Mouse (Mus musculus) adrenal gland, postnatal 25 days (tissue): ENCODE data around the gene Mpi. TPM values are rescaled to one million over a fixed set of nuclear protein-coding genes. Genes with fewer than 3 reads are reported as not detected.
A peak's percentile ranks its signal among the peaks of the same experiment; 100 is the strongest.

Experiments used
- DNase-seq: peaks from one replicate; pipeline ENCODE4 v3.0.0; 2021; ENCODE audit warnings: mixed read lengths
- total RNA-seq: library from RNA; stranded (reverse); gene quantifications from 2 replicates; pipeline ENCODE4 v1.2.3, GENCODE M21; 2021

Mpi gene
- total RNA-seq, 1 experiment from 2014 or later = 46.9 TPM

- DNase-seq = no peak
Observed at GRCm38 (mm10) chr9:57522861-57523246, 29.7 kb downstream of the Mpi start.

DNA sequence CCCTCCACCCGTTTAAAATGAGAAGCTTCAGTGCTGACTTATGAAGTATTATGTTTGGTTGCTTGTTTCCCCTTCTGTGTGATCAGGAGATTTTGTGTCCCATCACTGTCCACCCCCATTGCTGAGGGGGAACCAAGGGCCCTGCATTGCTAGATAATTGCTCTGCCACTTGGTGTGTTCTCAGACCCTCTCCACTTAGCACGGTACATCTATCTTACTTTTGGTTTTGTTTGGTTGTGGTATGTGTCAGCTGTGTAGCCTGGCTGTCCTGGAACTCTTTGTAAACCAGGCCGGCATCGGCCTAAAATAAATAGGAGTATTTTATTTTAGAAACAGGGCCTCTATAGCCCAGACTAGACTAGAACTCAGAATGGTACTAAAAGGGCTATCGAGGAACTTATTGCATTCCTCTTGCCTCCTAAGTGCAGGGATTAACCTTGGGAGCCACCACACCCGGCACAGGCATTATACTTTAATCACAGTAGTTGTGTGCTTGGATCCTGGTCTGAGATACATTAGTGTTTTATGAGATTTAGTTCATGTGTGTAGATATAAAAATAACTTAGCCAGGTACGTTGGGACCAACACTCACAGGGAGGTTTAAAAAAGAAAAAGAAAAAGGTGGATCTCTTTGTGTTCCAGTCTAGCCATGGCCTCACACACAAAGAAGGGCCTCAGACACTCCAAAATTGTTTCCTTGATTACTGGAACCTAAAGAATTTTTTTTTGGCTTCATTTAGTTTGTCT, 30.3 kb downstream of the Mpi start:
- no peak for DNase-seq

DNA sequence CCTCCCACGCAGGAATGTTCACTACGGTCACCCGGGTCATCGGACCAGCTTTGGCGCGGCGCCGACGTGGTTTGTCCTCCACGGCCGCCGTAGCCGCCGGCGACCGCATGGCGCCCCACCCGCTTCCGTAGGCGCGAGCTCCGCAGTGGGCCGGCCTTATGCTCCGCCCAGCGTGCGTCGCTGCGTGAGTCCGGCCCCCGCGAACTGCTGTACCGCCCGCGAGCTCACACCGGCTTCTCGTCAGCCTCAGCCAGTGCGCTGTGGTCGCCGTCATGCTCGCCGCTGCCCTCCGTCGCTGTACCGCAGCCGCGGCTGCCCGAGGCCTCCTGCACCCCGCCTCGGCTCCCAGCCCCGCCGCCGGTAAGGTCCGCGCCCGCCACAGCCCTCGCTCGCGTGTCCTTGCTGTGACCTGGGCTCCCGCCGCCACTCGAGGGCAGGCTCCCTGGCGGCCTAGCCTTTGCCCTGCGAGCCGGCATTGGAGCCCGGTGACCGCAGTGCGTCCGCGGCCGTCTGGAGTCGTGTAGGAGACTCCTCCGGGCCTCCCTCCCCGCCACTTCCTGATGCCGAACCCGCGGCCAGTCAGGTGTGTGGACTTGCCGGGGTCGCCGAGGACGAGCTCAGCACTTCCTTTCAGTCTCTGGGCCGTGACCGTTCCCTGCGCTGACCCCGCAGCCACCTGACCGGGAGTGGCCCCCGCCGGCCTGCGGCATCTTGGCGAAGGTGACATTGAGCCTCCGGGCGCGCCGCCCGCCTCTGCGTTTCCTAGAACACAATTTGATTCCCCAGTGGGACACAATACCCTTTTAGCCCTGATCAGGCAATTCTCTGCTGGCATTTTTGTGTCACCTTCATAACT, 31.3 kb downstream of the Mpi start, which contains the start of gene Cox5a:
TSS of gene Cox5a (plus strand) at position 219 of the 856 bp plus-strand sequence.
- peak; percentile 96 for DNase-seq

DNA sequence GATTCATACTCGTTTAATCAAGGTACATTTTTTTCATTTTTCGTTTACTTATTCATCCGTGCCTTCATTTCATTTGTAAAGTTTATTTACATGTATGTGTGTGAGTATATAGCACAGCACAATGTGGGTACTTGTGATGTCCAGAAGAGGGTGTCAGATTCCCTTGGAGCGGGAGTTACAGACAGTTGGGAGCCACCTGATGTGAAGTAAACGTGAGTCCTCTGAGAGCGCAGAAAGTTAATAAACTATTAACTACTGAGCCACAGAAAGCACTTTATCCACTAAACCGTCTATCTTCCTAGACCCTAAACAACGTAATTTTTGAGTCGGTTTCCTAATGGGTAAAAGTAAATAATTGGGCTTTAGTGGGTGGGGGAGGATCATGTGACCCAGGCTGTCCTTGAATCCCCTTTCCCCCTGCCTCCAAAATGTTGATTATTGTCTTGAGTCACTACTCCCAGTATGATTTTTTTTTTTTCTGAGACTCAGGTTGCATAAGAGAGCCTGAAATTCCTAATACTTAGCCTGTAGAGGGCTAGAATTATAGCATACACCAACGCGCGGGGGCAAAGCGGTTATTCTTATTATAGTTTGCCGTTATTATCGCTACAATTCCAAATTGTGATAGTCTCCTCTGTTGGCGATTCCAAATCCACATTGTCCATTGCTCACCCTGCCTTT, 32.0 kb downstream of the Mpi start:
- no peak for DNase-seq

- DNase-seq = peak; percentile 45
Observed at GRCm38 (mm10) chr9:57517113-57517512, 35.5 kb downstream of the Mpi start.

DNA sequence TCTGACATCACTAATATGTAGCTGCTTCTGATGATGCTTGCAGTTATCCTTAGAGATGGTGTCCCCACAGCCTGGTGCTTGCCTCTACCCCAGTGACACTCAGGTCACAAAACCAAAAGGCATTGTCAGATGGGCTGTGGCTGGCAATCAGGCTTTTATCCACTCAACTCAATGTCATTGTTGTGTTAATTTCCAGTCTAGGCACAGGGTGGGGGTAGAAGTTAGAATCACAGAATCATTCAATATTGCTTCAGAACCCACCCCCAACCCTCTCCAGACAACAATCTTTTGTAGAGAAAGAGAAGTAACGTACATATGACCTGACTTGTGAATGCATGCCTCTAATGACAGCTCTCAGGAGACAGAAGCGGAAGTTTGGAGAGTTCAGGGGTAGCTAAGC, 42.0 kb downstream of the Mpi start:
- no peak for DNase-seq

DNA sequence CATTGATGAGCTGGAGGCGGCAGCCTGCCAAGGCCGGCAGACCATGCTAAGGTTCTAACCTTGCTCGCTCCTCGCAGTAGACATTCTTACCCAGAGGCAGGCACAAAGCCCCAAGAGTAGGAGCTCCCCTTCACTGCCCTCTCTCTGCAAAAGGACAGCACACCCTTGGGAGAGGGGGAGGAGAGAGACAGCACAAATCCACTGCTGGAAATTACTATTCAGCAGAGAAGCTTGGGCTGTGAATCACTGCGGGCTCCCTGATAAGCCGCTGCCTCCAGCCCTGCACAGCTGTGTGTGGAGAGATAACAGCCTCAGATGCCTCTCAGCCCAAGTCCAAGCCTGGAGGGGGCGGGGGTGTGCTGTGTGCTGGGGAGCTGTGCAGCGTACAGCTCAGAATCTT, 46.9 kb downstream of the Mpi start:
- DNase-seq = peak; percentile 65

- DNase-seq = no peak
Observed at GRCm38 (mm10) chr9:57504891-57505290, 47.7 kb downstream of the Mpi start.

- peak; percentile 62 for DNase-seq
Observed at GRCm38 (mm10) chr9:57504381-57504700, 48.2 kb downstream of the Mpi start.

DNA sequence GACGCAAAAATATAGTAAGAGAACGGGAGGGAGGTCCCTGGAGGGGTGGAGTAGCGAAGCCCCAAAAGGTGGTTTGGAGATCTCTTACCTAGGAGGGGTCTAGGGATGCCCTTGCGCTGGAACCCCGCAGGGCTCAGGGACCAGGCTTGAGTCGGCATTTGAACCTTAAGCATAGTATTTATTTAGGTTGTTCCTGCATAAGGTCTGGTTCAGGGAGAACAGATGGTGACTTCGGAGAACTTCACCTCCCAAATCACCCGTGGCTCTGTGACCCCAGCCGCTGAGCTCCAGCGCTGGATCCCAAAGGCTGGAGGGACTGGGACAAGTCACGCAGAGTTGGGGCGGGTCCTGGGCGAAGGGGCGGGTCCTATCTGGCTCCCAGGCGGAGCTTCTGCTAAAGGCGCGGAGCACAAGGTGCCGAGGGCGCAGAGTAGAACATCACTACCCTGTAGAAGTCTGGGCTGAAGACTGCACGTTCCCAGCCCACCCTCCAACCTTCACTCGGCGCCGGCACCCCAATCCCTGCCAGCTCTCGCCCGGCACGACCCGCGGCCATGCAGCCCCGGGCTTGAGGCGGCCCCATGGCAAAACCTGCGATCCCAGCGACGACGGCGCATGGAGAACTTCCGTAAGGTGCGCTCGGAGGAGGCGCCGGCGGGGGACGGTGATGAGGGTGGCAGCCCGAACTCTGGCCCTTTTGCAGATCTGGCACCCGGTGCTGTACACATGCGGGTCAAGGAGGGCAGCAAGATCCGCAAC, 48.8 kb downstream of the Mpi start, which contains the start of gene Rpp25:
TSS of gene Rpp25 (plus strand) at position 405 of the 759 bp plus-strand sequence.
- DNase-seq = peak; percentile 79

- no peak for DNase-seq
Observed at GRCm38 (mm10) chr9:57502911-57503621, 49.5 kb downstream of the Mpi start.

GRCm38 (mm10) chr9:57501861-57502260, 50.7 kb downstream of the Mpi start:
- no peak for DNase-seq

DNA sequence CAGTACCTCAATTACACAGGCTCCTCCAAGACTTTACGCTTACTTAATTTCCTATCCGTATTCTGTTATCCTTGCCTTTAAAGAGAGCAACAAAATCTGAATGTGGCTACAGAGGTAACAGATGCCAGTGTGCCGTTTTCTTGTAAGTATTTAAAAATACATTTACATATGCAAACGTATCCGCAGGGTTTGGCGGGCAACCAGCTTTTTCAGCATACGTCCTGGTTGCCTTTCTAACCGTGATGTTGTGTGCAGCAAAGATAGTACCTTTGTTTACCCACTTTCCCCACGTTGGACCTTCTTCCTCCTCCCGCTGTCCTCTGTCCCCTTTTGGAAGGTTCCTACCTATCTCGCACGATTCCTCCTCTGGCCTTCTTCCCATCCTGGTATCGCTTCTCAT, 51.1 kb downstream of the Mpi start:
- no peak for DNase-seq

GRCm38 (mm10) chr9:57498536-57498935, 54.0 kb downstream of the Mpi start:
- DNase-seq = no peak

DNA sequence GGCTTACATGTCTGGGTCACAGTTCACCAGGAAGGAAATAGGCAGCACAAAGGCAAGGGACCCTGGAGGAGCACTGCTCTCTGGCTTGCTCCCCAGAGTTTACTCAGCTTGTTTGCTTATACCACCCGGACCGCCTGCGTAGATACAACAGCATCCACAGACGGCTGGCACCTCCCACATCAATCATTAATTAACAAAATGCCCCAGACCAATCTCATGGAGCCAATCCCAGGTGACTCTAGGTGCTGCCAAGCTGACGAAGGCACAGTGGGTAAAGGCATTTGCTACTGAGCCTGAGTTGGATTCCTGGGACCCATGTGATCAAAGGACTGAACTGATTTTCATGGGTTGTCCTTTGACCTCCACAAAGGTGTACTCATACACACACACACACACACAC, 55.3 kb downstream of the Mpi start:
- no peak for DNase-seq

DNA sequence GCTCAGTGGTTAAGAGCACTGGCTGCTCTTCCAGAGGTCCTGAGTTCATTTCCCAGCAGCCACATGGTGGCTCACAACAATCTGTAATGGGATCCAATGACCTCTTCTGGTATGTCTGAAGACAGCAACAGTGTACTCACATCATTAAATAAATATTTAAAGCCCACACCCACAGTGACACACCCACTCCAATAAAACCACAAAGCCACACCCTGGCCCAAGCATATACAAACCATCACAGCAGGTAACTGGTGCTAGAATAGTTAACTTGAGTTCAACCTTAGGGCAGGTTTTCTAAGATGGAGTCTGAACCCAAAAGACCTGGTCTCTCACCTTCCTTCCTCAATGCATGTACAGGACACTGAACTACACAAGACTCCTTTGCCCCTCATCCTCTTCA, 57.6 kb downstream of the Mpi start:
- DNase-seq = no peak

Other genes starting within 250 kb of the Mpi start
- 17.4 and 31.5 TPM in 2 replicates for gene Ppcdc, start 112.6 kb downstream of the Mpi start, total RNA-seq
- gene Scamp5, start 84.7 kb downstream of the Mpi start, total RNA-seq = 10.8 and 14.4 TPM in 2 replicates
- gene Rpp25, start 48.7 kb downstream of the Mpi start, total RNA-seq = 5.0 and 6.5 TPM in 2 replicates
- gene Cox5a, start 31.5 kb downstream of the Mpi start, total RNA-seq = 410 and 447 TPM in 2 replicates
- 25.2 and 29.2 TPM in 2 replicates for gene Fam219b, start 15.2 kb downstream of the Mpi start, total RNA-seq
- gene Scamp2, start 8.2 kb upstream of the Mpi start, total RNA-seq = 54.6 and 67.0 TPM in 2 replicates
- gene Ulk3, start 36.7 kb upstream of the Mpi start, total RNA-seq = 18.3 and 27.5 TPM in 2 replicates
- gene Cplx3, start 53.5 kb upstream of the Mpi start, total RNA-seq = not detected in 2 replicates
- gene Lman1l, start 68.0 kb upstream of the Mpi start, total RNA-seq = not detected in 2 replicates
- gene Csk, start 100.9 kb upstream of the Mpi start, total RNA-seq = 70.4 and 105 TPM in 2 replicates
- 5.5 TPM in 1 of 2 replicates, not detected in the other for gene Cyp1a2, start 130.9 kb upstream of the Mpi start, total RNA-seq
- gene Cyp1a1, start 135.2 kb upstream of the Mpi start, total RNA-seq = 0.12 and 0.57 TPM in 2 replicates
- 10.5 and 11.2 TPM in 2 replicates for gene Edc3, start 155.8 kb upstream of the Mpi start, total RNA-seq
- gene Clk3, start 213.1 kb upstream of the Mpi start, total RNA-seq = 71.1 and 91.1 TPM in 2 replicates